Mouse (Mus musculus): ENCODE measurements around the gene Rfx4.

GRCm38 (mm10) chr10:84757426-84758199 is 1.8 kb downstream of the Rfx4 start:
- no peak for TF ChIP-seq CTCF (conservative IDR thresholded peaks at IDR 0.05; ENCODE audit: low read length)
- TF ChIP-seq NANOG (IDR thresholded peaks at IDR 0.05; ENCODE audit: borderline replicate concordance, low read length): no peak

Measured in E14TG2a.4 (cell line).